Mouse (Mus musculus): ENCODE measurements around the gene Mme. TPM values are rescaled to one million over a fixed set of nuclear protein-coding genes. Genes with fewer than 3 reads are reported as not detected.

Mme gene
- total and polyA plus RNA-seq, 2 experiments from 2014 or later, result 2.6 to 7.8 TPM

DNA sequence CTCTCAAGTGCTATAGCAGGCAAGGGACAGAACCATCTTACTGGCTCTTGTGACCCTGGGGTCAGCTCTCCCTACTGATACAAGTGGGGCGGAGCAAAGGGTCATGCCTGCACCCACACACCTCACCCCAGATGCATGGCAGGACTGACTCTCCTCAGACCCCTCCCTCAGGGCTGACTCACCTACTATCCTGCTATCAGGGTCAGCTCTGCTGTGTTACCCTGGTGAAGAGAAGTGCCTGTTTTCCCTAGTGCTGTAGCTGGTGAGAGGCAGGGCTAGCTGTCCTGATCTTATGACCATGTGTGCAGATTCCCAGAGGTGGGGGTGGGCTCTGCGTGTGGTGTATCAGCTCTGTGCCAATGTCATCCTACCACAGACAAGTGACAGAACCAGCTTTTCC, 30.8 kb downstream of the Mme start:
- no peaks in the 10 kb centered on the region for H3K4me1 ChIP-seq (ENCODE audit: insufficient read depth)
- no peaks in the 10 kb centered on the region for H3K9me3 ChIP-seq (ENCODE audit: low read length)
- H3K27ac ChIP-seq (ENCODE audit: low read depth, low read length), result no peak overlapping the region
- no peaks in the 10 kb centered on the region for H3K27me3 ChIP-seq (ENCODE audit: insufficient read depth, low read length)
- no peak overlapping the region for H3K4me3 ChIP-seq (ENCODE audit: low read depth, low read length)
- H3K4me2 ChIP-seq (ENCODE audit: low read depth), result no peak overlapping the region
- WGBS, result 95% methylated on average over 2 of the region's 2 CpGs
- no peaks in the 10 kb centered on the region for H3K36me3 ChIP-seq (ENCODE audit: insufficient read depth)
- TF ChIP-seq CTCF (IDR thresholded peaks at IDR 0.05; ENCODE audit: low read depth), result no peak
- ATAC-seq (no peak), DNase-seq (no peak)
- H3K9ac ChIP-seq, result no peak overlapping the region

DNA sequence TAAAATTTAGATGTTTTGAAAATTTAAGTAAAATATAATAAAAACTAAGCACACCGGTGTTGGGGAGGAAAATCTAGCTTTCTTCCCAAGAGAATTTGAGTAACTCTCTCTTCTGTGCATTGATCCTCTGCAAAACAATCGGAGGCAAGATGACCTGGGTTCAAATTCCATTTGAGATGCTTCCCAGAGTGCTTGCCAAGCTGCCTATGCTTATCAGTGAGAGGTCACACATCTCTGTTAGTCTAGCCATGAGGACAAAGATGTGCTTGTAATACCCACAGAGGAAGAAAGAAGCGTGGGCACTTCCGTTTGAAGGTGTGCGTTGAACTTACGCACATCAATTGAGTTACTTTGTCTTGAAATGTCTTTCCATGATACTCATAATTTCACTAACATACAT, 53.0 kb downstream of the Mme start:
- Histone ChIP-seq H3K9me3 (ENCODE audit: low read length) (no peaks in the 10 kb centered on the region), H3K9ac (no peak overlapping the region), H3K27me3 (ENCODE audit: insufficient read depth, low read length) (no peaks in the 10 kb centered on the region), H3K27ac (ENCODE audit: low read depth, low read length) (no peak overlapping the region), H3K4me3 (ENCODE audit: low read depth, low read length) (no peak overlapping the region), H3K36me3 (ENCODE audit: insufficient read depth) (no peaks in the 10 kb centered on the region), H3K4me2 (ENCODE audit: low read depth) (no peak overlapping the region), H3K4me1 (ENCODE audit: insufficient read depth) (no peaks in the 10 kb centered on the region)
- ATAC-seq (no peak), DNase-seq (no peak)
- TF ChIP-seq CTCF (IDR thresholded peaks at IDR 0.05; ENCODE audit: low read depth), result no peak
- 83% methylated on average over 6 of the region's 6 CpGs for WGBS

DNA sequence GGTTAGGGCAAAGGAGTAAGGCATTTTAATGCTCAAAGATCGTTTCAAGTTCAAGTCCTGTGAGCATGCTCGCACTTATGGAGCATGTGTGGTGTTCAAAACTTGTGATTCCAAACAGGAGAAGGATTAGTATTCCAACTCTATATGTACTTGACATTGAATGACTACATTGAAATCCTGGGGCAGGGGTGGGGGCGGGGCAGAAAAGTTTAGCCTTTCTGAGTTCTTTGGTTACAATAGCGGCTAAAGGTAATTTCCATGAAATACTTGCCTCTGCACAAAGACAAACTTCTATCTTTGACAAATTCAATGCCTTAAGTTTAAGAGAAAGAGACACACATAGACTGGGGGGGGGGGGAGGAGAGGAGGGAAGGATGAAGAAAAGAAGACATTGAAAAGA, 53.5 kb downstream of the Mme start:
- H3K9ac ChIP-seq, result no peak overlapping the region
- no peaks in the 10 kb centered on the region for H3K9me3 ChIP-seq (ENCODE audit: low read length)
- no peaks in the 10 kb centered on the region for H3K36me3 ChIP-seq (ENCODE audit: insufficient read depth)

DNA sequence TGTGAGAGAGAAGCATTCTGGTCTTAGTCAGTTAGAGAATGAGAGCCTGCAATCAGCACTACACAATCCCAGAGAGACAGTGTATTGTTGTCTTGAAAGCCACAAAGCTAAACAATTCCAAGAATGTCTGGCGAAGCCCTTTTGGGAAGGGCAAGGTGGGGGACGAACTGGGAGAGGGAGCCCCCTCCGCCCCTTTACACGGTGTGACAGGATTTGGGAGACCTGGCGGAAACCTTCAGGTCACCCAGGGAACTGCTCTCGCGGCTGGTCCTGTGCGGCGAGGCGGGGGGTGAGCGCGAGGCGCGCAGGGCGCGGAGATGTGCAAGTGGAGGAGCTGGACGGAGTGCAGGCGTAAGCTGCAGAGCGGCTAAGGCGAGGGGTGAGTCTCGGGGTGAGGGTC, 53.9 kb downstream of the Mme start:
- no peaks in the 10 kb centered on the region for H3K9me3 ChIP-seq (ENCODE audit: low read length)
- no peak overlapping the region for H3K27ac ChIP-seq (ENCODE audit: low read depth, low read length)
- DNase-seq (peak; percentile 18), ATAC-seq (peak; percentile 81)
- 4% methylated on average over 21 of the region's 21 CpGs for WGBS
- peak overlapping the region; percentile 54 for H3K9ac ChIP-seq
- H3K4me1 ChIP-seq (ENCODE audit: insufficient read depth), result no peaks in the 10 kb centered on the region
- no peaks in the 10 kb centered on the region for H3K36me3 ChIP-seq (ENCODE audit: insufficient read depth)
- H3K4me2 ChIP-seq (ENCODE audit: low read depth), result peak overlapping the region; percentile 99
- H3K27me3 ChIP-seq (ENCODE audit: insufficient read depth, low read length), result no peaks in the 10 kb centered on the region
- peak overlapping the region; percentile 68 for H3K4me3 ChIP-seq (ENCODE audit: low read depth, low read length)
- TF ChIP-seq CTCF (IDR thresholded peaks at IDR 0.05; ENCODE audit: low read depth), result peak; percentile 36; the same call in 1 of the 2 replicates

More for the DNA sequence above, 53.5 kb downstream of the Mme start:
- no peaks in the 10 kb centered on the region for H3K4me1 ChIP-seq (ENCODE audit: insufficient read depth)
- WGBS, result 40% methylated on average over 4 of the region's 4 CpGs
- H3K4me2 ChIP-seq (ENCODE audit: low read depth), result peak overlapping the region; percentile 99
- H3K27ac ChIP-seq (ENCODE audit: low read depth, low read length), result no peak overlapping the region
- no peak for ATAC-seq
- no peaks in the 10 kb centered on the region for H3K27me3 ChIP-seq (ENCODE audit: insufficient read depth, low read length)
- TF ChIP-seq CTCF (IDR thresholded peaks at IDR 0.05; ENCODE audit: low read depth), result no peak
- H3K4me3 ChIP-seq (ENCODE audit: low read depth, low read length), result peak overlapping the region; percentile 68
- no peak for DNase-seq

DNA sequence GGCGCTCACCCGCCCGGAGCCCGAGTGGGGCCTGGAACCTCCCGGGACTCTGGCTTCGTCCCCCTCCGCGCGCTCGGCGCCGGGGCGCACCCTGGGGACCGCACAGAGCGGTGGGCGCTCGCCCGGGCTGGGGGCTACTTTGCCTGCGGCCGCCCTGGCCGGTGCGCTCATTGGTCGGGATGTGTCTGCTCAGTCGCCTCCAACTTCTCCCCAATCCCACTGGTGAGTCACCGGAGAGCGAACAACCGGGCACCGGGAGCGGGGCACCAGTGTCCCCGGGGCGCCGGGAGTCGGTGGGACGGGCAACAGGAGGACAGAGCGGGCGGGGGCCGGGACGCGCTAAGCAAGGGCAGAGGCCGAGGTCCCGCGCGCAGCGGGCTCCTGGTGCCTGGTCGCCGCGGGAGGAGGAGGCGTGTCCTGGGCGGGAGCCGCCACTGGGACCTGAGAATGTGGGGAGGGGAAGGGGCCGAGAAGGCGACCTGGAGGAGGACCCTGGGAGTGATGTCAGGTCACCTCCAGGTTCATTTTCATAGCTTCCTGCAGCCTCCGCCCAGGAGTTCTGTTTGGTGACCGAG, 54.4 kb downstream of the Mme start:
- WGBS, result under 1% methylated on average over 52 of the region's 54 CpGs
- Histone ChIP-seq H3K9me3 (ENCODE audit: low read length) (no peaks in the 10 kb centered on the region), H3K4me3 (ENCODE audit: low read depth, low read length) (peak overlapping the region; percentile 68), H3K36me3 (ENCODE audit: insufficient read depth) (no peaks in the 10 kb centered on the region), H3K27ac (ENCODE audit: low read depth, low read length) (0 out of 2 replicates have a peak overlapping the region, but pooled peaks have one; percentile 15), H3K27me3 (ENCODE audit: insufficient read depth, low read length) (no peaks in the 10 kb centered on the region), H3K4me2 (ENCODE audit: low read depth) (peak overlapping the region; percentile 99), H3K9ac (peak overlapping the region; percentile 54), H3K4me1 (ENCODE audit: insufficient read depth) (no peaks in the 10 kb centered on the region)
- no peak for TF ChIP-seq CTCF (IDR thresholded peaks at IDR 0.05; ENCODE audit: low read depth)
- ATAC-seq, result peak; percentile 74
- peak; percentile 11 for DNase-seq

DNA sequence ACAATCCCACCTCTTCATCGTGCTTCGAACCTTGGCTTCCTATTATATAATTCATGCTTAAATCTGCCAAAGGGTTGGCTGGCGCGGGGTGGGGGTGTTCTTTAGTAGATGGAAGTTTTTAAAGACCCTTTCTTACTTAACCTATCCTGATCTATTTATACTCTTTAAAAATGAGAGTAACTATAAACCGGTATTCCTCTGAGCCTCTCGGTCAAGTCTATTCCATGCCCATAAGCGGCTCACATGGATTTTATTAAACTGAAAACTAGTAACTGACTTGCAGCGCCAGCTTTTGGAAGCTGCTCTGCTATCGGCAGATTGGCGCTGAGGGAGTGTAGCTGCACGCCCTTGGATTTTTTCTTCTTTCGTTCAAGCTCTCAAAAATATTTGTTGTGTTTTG, 55.1 kb downstream of the Mme start:
- Histone ChIP-seq H3K27ac (ENCODE audit: low read depth, low read length) (no peak overlapping the region), H3K4me3 (ENCODE audit: low read depth, low read length) (peak overlapping the region; percentile 68), H3K27me3 (ENCODE audit: insufficient read depth, low read length) (no peaks in the 10 kb centered on the region), H3K4me1 (ENCODE audit: insufficient read depth) (no peaks in the 10 kb centered on the region), H3K36me3 (ENCODE audit: insufficient read depth) (no peaks in the 10 kb centered on the region), H3K9me3 (ENCODE audit: low read length) (no peaks in the 10 kb centered on the region), H3K9ac (peak overlapping the region; percentile 54; the same call in 1 of the 2 replicates), H3K4me2 (ENCODE audit: low read depth) (peak overlapping the region; percentile 99)
- DNase-seq (peak; percentile 48), ATAC-seq (peak; percentile 23; the same call in 1 of the 2 replicates)
- TF ChIP-seq CTCF (IDR thresholded peaks at IDR 0.05; ENCODE audit: low read depth), result no peak
- 5% methylated on average over 12 of the region's 12 CpGs for WGBS

DNA sequence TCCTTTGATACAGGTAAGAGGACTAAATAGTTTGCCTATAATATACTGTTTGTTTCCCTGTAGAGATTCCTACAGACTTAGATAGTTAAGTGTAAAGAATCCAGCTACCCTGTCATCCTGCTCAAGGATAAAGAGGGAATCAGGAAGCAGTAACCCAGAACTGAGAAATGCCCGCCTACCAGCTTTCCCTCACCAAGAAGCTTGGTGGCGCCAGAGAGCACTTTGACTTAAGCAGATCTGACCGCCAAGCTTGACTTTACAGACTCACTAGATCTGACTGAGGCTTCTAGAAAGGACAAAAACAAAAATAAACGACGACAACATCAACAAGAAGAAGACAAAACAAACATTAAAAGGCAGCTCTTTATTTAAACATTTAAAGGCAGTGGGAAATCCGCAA, 56.5 kb downstream of the Mme start:
- Histone ChIP-seq H3K27ac (ENCODE audit: low read depth, low read length) (no peak overlapping the region), H3K4me2 (ENCODE audit: low read depth) (no peak overlapping the region), H3K4me1 (ENCODE audit: insufficient read depth) (no peaks in the 10 kb centered on the region), H3K9ac (no peak overlapping the region), H3K36me3 (ENCODE audit: insufficient read depth) (no peaks in the 10 kb centered on the region), H3K9me3 (ENCODE audit: low read length) (no peaks in the 10 kb centered on the region), H3K27me3 (ENCODE audit: insufficient read depth, low read length) (no peaks in the 10 kb centered on the region), H3K4me3 (ENCODE audit: low read depth, low read length) (no peak overlapping the region)
- TF ChIP-seq CTCF (IDR thresholded peaks at IDR 0.05; ENCODE audit: low read depth), result peak; percentile 75
- WGBS, result 9% methylated on average over 6 of the region's 6 CpGs
- DNase-seq, result peak; percentile 80
- ATAC-seq, result peak; percentile 59
